Mouse (Mus musculus) embryo, embryonic 9.5 days (tissue): ENCODE results near the gene Epb42.
"Not testable (repeated sequence)": the region's sequence is repeated elsewhere in the genome, so short reads cannot be mapped to it uniquely, and the experiment has no call there.

Source experiments
- DNase-seq: peaks from one replicate; pipeline ENCODE4 v3.0.0-alpha.2; 2017; ENCODE audit errors: extremely low spot score

Gene Epb42

DNA sequence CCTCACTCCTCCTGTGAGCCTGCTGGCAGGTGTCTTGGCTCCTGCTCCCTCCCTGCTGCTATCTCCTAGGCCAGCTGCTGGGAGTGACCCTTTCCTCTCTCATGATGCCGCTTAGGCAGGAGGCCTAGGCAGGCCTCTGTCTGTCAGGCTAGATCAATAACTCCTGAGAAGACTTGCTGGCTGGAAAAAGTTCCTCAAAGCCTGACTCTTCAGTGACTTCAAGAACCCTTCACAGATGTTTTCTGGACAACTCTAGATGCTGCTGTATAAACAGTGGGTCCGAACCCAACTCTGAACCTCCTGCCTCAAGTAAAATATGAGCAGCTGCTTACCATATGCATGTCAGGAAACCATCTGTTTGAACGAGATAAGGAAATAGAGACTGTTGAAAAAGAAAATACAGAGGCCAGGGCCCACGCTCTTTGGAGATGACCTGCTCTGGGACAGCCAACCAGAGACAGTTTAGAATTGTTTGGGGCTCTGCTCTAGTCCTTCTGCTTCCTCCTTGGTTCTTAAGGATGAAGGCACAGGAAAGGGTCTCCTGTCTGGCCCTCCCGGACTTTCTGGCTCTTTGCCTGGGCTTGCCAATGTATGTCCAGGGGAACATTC is at the start of gene Epb42:
Gene Epb42, minus strand, starts transcription at position 340 of the 609 bp plus-strand sequence.
- no peak for DNase-seq

DNA sequence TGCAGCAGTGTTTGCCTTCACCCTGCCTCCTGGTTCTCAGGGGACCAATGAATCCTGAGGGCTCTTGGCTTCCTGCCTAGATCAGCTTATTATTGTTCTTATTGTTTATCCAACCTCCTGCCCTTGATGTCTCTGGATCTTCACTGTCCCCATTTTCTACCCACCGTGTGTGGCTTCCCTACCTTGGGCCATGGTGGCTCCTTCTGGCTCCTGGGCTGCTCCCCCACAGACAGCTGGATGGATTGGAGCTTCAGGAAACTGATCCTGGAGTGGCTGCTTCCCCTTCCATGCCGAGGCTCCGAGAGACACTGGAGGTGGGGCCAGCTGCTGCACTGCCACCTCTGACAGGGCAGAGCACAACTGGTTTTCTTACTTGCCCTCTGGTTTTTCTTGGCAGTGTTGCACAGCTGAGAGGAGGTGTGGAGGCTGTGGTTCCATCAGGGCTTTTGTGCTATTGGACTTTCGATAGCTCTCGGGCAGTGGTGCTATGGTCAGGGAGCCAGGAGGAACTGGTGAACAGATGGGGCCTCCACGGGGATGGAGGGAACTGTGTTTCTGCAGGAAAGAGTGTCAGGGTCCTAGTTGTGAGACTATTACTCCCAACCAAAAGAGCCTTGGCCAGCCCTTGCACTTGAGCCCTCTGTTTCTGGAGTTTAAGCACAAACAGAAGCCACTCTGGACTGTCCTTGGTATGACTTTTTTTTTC is 48.8 kb upstream of the Epb42 start, which contains the start of gene Tgm5:
Gene Tgm5, minus strand, starts transcription at position 362 of the 706 bp plus-strand sequence.
- no peak for DNase-seq

DNA sequence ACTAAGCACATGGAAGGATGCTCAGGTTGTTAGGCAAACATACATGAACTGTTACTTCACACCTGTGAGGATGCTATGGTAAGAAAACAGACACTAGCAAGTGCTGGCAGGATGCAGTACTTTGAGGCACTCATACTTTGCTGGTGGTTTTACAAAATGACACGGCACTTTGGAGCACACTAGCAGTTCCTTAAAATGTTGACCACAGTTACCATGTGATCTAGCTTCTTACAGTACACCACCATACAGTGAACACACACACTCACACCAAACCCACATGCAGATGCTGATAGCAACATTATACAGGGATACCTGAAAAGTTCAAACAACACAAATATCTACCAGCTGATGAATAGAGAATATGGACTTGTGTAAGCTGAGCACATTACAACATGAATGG is 45.8 kb upstream of the Epb42 start:
- no peak for DNase-seq

DNA sequence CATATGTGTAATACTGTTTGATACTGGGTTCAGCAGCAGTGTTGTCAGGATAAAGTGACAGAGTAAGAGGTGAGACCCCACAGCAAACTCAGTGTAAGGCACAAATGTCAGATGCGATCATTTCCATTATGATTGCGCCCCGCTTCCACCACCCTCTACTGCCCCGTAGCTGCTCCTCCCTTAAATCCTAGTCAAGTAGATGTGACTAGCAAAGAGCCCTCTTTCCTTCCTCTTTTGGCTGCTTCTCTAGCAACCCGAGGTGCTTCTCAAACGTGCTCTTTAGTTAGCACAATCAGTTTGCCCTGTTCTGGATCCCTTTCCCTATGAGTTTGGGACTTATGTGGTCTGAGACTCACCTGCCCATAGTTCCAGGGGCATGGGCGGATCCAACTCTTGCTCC is 37.9 kb upstream of the Epb42 start:
- DNase-seq = no peak

DNA sequence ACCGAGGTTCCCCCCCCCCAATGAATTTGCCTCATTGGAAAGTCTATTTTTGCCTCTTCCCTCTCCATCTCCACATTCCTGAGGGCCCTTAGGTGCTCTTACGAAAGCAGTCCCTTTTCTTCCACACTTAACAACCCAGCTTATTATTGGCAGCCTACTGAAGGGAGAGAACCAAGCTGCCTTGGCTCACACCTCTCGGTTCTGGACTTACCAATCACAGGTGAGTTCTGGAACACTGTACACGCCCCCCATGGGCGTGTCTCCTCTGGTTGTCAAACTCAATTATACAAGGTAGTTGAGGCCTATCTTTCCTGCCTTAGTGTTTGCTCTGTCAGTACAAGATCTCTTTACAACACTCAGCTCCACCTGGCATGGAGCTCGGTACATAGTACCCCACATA is 35.0 kb upstream of the Epb42 start:
- no peak for DNase-seq

DNA sequence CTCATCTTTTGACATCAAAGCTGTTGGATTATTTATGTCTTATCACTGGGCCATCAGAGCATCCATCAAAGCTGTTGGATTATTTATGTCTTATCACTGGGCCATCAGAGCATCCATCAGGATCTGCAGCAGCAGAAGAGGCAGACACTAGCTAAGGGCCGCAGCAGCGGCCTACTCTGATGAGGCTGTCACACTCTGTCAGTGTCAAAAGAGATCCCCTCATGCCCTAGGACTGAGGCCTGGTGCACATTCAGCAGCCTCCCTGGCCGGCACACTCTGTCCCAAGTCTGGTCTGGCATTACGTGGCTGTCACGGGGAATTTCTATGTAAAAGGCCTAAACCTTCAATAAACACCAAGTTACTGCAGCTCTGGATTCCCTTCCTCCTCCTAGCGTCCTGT is 32.6 kb upstream of the Epb42 start:
- DNase-seq = no peak

DNA sequence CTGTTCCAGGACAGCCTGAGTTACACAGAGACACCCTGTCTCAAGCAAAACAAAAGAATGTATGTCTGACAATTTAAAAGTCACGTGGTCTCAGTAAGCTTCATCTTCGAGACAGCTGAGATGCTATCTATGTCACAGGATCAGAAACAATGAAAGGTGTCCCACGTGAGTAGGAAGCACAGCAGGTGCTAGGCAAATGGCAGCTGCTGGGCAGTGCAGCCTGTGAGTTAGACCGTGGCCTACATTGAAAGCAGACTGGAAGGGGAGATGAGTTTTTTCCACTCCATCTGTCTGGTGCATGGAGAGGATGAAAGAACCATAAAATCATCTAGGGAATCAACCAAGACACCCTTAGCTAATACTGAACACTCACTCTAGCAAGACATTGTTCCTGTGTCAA is 30.2 kb upstream of the Epb42 start:
- no peak for DNase-seq

DNA sequence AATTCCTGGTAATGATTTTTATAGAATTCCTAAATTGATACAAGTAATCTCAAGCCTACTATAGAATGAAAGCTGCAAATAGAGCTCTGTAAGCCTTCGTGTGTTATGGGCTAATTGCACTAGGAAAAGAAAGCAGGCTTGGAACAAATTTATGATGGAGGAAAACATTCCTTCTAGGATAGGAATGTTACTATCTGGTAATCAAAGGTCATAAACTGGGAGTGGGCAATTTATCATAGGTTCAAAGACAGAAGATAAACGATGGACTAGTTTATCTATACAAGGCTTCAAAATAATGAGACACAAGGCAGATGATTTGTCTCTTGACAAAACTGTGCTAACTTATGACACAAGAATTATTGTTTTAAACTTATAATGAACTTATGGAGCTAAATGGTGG is 24.4 kb upstream of the Epb42 start:
- no peak for DNase-seq

DNA sequence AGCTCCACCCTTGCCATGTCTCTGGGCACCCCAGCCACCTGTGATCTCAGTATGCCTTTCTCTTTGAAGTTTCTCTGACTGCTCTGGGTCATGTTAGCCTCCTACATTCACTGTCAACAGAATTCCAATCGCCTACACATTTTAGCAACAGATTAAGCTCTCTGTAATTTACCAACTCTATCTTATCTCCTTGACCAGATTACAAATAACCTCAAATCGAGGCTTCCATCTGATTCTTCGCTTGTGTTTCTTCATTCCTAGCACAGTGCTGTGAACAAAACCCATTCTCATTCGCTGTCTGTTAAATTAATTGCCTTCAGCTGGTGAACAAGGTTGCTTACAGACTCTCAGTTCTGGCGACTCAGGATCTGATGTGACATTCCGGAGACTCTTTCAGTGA is 21.1 kb upstream of the Epb42 start:
- no peak for DNase-seq

DNA sequence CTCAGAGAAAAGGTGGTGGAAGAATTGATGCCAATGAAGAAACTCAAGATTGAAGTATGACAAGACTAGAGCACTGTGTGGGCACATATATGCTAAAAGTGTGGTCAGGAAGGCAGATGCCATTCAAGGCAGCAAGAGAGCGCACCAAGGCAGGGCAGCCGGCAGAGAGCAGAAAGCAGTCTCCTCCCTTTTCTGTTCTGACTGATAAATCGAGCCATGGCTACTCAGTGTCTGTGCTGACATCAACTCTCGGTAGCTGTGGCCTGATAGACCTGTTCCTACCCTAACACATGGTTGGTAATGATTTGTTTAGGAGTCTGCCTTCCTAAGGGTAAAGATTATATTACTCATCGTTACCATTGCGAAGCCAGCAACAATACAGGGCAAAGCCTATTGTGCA is 19.0 kb upstream of the Epb42 start:
- no peak for DNase-seq

DNA sequence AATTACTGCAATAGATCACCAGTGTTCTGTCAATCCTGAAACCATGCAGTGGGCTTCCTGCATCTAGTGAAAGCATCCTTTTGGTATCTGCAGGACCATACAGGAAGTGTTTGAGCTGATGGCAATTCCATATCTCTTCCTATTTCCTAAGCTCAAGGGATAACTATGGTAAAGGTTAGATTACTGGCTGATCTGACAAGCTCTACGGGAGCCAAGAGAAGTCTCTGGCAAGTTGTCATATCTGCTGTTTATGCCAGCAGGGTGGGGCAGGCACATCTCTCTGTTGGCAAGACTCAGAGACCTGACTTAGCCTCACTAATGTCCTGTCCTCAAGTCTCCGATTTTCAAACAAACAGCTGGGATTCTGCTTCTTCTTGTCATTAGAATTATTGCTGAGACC is 17.2 kb upstream of the Epb42 start:
- DNase-seq = no peak

DNA sequence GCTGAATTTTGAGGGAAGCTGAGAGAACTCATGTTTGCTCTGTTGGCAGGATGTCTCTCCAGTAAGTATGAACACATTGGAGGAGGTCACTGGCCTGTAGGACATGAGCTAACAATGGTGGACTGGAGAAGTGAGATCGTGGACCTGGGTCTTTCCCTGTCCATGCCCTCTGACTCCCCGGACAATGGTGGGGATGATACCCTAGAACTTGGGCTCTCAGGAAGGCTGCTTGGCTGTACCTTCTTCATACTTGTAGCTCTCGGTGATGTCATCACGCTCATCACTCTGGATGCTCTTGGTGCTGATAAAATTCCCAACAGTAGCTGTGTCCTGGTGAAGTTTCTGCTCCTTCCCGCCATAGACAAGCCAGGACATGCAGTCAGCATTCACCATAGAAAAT is 15.3 kb upstream of the Epb42 start:
- no peak for DNase-seq

DNA sequence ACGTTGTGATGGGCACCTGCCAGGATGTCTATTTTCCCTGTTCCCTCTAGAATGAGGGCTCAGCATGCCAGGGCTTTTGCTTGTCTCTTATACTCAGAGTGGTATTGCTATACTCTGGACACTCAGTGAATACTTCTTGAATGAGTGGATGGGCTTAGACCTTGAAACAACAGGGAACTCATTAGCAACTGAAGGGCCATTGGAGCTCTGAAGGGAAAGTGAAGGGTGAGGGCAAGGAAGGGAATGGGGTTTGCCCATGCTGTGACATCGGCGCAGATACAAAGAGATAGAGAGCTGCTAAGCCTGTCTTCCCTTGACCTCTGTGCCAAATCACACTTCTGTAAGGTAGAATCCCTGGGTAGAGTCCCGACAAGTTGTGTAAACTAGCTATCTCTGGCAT is 8.8 kb upstream of the Epb42 start:
- DNase-seq = no peak

DNA sequence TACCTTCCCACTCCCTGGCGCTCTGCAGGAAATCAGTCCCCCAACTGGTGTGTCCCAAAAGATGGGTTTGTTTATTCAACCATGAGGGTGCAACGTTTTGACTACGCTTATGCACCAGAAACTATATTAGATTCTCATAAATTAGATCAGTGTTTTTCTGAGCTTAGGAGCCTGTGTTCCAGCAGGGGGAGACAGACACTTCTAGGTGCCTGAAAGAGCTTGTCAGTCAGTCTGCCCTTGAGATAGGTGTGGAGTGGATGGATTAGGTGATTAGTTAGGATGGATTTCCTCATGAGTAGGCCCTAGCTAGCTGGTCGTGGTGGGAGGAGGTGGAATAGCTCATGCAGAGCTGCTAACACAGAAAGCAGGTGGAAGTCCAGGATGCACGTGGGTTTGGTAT is 4.2 kb upstream of the Epb42 start:
- DNase-seq = no peak

DNA sequence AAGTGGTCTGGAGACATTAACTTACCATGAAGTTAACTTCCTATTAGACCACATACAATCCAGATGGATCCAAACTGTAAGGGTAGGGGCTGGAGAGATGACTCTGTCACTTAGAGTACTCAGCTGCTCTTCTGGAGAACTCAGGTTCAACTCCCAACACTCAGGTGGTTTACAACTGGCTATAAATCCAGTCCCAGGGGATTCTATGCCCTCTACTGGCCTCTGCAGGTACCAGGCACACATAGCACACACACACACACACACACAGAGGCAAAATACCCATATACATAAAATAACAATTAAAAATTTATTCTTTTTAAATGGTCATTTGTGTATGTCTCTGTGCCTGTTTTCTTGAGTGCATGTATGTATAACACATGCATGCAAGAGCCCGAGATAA is 2.5 kb upstream of the Epb42 start:
- DNase-seq = no peak

DNA sequence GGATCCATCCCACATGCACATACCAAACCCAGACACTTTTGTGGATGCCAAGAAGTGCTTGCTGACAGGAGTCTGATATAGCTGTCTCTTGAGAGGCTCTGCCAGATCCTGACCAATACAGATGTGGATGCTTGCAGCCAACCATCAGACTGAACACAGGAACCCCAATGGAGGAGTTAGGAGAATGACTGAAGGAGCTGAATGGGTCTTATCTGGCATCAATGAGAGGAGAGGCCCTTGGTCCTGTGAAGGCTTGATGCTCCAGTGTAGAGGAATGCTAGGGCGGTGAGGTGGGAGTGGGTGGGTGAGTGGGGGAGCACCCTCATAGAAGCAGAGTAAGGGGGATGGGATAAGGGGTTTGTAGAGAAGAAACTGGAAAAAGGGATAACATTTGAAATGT is 2.0 kb upstream of the Epb42 start:
- DNase-seq = not testable (repeated sequence)

DNA sequence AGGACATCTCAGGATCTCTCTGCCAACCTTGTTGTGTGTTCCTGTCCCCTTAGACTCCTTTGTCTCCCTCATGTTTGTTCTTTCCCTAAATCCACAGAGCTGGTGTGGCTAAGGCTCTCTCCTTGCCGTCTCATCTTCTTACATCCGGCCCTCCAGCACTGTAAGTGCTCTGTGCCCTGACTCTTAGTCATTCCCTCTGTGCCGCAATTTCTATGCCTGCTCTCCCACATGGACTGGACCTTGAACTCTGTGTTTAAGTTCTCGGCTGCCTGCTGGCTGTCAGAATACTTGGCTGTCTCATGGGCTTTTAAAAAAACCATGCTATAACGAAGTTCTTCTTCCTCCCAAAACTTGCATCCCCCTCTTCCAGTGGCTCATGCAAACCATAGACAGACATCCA is 14.0 kb downstream of the Epb42 start:
- DNase-seq = no peak

DNA sequence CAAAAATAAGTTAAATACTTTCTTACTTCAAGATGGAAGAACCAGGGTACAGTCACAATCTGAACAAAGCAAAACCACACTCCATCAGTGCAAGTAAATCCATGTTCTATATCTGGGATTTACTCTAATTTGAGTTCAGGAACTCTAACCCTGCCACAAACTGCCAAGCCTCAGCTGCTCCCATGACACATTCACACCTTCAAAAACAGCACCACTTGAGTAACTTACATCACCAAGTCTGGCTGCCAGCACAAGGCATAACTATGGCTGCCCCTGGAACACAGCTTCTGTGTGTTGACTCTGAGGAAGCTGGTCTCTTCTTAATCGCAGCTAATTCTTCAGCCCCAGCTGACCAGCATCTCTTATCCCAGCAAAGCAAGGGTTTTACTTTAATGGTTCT is 19.7 kb downstream of the Epb42 start:
- no peak for DNase-seq

DNA sequence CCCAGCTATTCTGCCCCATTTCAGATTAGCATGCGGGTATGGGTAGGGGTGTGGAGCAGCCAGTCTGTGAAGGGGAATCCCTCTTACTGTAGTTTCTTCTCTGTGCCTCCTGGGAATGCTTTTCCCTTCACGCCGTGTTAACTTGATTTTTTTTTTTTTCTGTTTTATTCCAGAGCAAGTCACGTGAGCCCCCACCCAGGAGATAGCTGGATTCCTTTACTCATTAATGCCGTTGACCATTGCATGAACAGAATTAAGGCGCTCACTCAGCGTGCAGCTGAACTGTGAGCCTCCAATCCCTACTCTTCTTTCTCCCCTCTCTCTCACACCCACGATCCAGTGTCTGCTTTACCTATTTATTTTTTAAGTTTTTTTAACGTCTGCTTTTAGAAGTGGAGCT is 20.6 kb downstream of the Epb42 start:
- DNase-seq = no peak

DNA sequence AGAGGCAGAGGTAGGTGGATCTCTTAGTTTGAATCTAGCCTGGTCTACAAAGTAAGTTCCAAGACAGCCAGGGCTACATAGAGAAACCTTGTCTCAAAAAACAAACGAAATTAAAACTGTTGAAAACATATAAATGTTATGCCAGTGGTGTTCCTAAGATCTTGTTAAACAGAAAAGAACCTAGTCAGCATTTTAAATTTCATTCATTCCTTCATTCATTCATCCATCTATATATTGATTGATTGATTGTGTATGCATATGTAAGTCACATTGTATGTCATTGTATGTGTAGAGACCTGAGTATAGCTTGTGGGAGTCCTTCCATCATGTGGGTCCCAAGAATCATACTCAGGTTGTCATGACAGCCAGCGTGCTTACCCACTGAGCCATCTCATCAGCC is 21.4 kb downstream of the Epb42 start:
- no peak for DNase-seq

DNA sequence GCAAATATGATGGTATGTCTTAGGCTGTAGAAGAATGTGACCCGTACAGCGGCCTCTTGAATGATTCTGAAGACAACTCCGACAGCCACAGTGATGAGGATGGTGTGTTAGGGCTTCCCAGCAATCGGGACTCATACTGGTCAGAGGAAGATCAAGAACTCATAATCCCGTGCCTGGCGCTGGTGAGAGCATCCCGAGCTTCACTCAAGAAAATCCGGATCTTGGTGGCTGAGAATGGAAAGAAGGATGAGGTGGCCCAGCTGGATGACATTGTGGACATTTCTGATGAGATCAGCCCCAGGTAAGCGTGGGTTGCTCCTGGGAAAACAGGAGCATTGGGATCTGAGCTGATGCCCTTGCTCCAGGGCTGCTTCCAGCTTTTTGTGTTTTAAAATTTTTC is 24.2 kb downstream of the Epb42 start:
- DNase-seq = no peak

DNA sequence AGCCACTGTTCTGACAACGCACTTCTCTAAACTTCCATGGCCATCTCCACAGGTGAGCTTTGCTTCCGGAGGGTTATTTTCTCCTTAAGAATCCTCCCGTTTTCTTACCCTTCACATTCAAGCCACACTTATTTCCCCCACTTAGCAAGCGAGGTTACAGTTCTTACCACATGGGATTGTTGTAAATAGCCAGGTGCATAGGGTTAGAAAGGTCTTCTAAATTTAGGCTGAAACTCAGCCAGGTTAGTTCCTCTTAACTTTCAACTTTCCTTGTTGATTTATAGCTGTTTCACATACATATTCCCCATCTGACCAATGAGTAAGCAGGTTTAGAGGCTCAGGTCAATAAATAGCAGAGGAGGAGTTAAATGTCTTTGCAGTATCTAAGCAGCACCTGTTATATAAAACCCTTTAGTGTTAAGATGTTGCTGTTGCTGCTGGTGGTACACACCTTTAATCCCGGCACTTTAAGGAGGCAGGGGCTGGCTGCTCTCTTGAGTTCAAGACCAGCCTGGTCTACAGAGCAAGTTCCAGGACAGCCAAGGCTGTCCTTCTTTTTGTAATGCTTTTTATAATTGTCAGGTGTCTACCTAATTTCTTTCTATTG is 27.7 kb downstream of the Epb42 start:
- DNase-seq = no peak

DNA sequence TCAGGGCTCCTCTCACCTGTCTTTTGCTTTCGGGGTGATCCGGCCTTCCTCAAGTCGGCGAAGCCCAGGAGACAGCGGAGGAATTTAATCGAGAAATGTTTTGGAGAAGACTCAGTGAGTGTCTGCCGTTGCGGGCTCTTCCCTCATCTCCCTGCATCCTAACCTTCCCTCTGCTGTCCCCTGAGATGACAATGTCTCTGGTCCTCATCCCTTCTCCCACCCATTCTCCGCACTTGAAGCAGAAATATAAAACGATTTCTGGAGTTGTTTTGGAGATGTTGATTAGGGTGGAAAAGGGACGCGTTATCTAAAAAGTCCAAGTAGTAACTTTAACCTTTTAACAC is 28.2 kb downstream of the Epb42 start:
- no peak for DNase-seq
